ENCODE assay signal across 15 mouse cellular contexts in the genomic region with DNA sequence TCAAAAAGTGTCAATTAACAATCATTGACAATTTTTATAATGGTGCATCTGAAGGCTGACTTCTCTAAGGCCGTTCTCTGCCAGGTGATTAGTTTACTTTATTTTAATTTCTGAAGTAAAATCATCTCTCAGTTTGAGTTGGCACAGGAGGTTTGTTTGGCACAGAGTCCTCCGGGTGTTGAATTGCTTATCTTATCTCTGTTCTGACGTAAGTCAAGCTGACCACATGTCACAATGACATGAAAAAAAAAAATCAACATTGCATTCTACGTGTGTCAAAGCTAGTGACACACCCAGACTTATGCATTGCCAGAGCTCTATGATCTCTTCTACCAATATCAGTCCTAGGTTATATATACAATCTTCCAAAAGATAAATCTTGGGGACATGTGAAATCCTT.
"Had no signal": no experiment of that assay in that cellular context is flagged by ENCODE, and none has a peak within 500 bp of the region (broad histone marks: within the 10 kb centered on the region; RNA-seq: fewer than 3 reads in every experiment).

No protein-coding gene starts in this region.

- H3K9ac ChIP-seq: lung, embryonic 14.5 days; midbrain, embryonic 13.5 days; midbrain, embryonic 15.5 days; neural tube, embryonic 12.5 days had no signal

- H3K4me2 ChIP-seq: lung, embryonic 14.5 days; midbrain, embryonic 11.5 days; midbrain, embryonic 13.5 days; midbrain, embryonic 15.5 days; neural tube, embryonic 12.5 days had no signal

- H3K36me3 ChIP-seq: midbrain, embryonic 13.5 days; midbrain, embryonic 15.5 days; neural tube, embryonic 12.5 days had no signal

- ATAC-seq: midbrain, embryonic 13.5 days; midbrain, embryonic 15.5 days had no signal

- H3K4me1 ChIP-seq: megakaryocyte, embryonic 14.5 days; midbrain, embryonic 13.5 days; midbrain, embryonic 15.5 days; neural tube, embryonic 12.5 days had no signal

- H3K4me3 ChIP-seq: megakaryocyte, embryonic 14.5 days; midbrain, embryonic 13.5 days; midbrain, embryonic 15.5 days; neural tube, embryonic 12.5 days had no signal

- H3K9me3 ChIP-seq: megakaryocyte, embryonic 14.5 days; midbrain, embryonic 13.5 days; midbrain, embryonic 15.5 days; neural tube, embryonic 12.5 days had no signal

- DNase-seq: lung, adult 18-20 months; lung, embryonic 14.5 days; lung, postnatal 10 days; right cerebral cortex, postnatal 25 days; right cerebral cortex, postnatal 4 days; spleen, adult 18-20 months; thymus, adult 2 months; thymus, postnatal 25 days; thymus, postnatal 4 days had no signal

- H3K27ac ChIP-seq: macrophage; midbrain, embryonic 13.5 days; midbrain, embryonic 15.5 days; neural tube, embryonic 12.5 days had no signal

- H3K27me3 ChIP-seq: megakaryocyte, embryonic 14.5 days; midbrain, embryonic 13.5 days; midbrain, embryonic 15.5 days; neural tube, embryonic 12.5 days had no signal
